Mouse (Mus musculus) lung, adult 2 months (tissue): ENCODE measurements around the gene Rps6ka1.

Experiments
- CTCF ChIP-seq: fragments of 200-500 bp; IDR thresholded peaks from 2 replicates; pipeline ENCODE4 v1.5.1; 2011; ENCODE audit warnings: mild to moderate bottlenecking, low read length, control low read depth; ENCODE audit not compliant: insufficient read depth
- POLR2A ChIP-seq: fragments of 200-500 bp; IDR thresholded peaks from 2 replicates; pipeline ENCODE4 v1.6.1; 2011; ENCODE audit warnings: low read depth, mild to moderate bottlenecking, control low read depth, low read length, borderline replicate concordance; ENCODE audit errors: extremely low read depth

GRCm38 (mm10) chr4:133885991-133886501 is 1.6 kb downstream of the Rps6ka1 start:
- TF ChIP-seq CTCF = no peak
- 0 out of 2 replicates have a peak, but pooled peaks have one; percentile 20 for TF ChIP-seq POLR2A
